Mouse (Mus musculus) mesoderm, embryonic 11.5 days (tissue): ENCODE data around the gene Zfp472.
"Not testable (repeated sequence)": the region's sequence is repeated elsewhere in the genome, so short reads cannot be mapped to it uniquely, and the experiment has no call there.

ENCODE experiments used
- DNase-seq: peaks from one replicate; pipeline ENCODE4 v3.0.0-alpha.2; 2012; ENCODE audit warnings: low read depth, low spot score

Gene Zfp472

DNA sequence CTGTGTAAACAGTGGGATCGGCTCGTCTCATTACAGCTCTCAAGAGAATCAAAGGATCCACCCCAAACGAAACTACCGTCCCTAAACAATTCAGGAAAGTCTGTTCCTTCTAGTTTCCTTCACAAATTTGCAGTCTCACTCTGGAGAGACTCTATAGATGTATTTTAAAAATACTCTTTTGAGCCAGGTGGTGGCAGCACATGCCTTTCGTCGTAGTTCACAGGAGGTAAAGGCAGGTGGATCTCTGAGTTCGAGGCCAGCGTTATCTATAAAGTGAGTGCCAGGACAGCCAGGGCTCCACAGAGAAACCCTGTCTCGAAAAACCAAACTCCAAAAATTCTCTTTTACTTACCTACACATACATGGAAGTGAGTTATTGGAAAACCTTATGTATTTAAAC is 42.7 kb downstream of the Zfp472 start:
- DNase-seq: no peak

DNA sequence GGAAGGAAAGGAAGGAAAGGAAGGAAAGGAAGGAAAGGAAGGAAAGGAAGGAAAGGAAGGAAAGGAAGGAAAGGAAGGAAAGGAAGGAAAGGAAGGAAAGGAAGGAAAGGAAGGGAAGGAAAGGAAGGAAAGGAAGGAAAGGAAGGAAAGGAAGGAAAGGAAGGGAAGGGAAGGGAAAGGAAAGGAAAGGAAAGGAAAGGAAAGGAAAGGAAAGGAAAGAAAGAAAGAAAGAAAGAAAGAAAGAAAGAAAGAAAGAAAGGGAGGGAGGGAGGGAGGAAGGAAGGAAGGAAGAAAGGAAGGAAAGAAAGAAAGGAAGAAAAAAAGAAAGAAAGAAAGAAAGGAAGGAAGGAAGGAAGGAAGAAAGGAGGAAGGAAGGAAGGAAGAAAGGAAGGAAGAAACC is 54.8 kb downstream of the Zfp472 start:
- not testable (repeated sequence) for DNase-seq
